Mouse (Mus musculus) stomach, postnatal 0 days (tissue): ENCODE data around the gene Drc7.

Experiments used
- CTCF ChIP-seq: IDR thresholded peaks from 2 replicates; pipeline ENCODE4 v1.5.1; 2016; ENCODE audit warnings: antibody characterized with exemption, low read depth, mild to moderate bottlenecking, moderate library complexity
- EP300 ChIP-seq: optimal IDR thresholded peaks from 2 replicates; pipeline ENCODE3; 2016; ENCODE audit warnings: antibody characterized with exemption

GRCm38 (mm10) chr8:95093574-95093973, 38.7 kb downstream of the Drc7 start:
- TF ChIP-seq CTCF = no peak
- no peak for TF ChIP-seq EP300
